ENCODE assay signal across 8 mouse cellular contexts in the genomic region with DNA sequence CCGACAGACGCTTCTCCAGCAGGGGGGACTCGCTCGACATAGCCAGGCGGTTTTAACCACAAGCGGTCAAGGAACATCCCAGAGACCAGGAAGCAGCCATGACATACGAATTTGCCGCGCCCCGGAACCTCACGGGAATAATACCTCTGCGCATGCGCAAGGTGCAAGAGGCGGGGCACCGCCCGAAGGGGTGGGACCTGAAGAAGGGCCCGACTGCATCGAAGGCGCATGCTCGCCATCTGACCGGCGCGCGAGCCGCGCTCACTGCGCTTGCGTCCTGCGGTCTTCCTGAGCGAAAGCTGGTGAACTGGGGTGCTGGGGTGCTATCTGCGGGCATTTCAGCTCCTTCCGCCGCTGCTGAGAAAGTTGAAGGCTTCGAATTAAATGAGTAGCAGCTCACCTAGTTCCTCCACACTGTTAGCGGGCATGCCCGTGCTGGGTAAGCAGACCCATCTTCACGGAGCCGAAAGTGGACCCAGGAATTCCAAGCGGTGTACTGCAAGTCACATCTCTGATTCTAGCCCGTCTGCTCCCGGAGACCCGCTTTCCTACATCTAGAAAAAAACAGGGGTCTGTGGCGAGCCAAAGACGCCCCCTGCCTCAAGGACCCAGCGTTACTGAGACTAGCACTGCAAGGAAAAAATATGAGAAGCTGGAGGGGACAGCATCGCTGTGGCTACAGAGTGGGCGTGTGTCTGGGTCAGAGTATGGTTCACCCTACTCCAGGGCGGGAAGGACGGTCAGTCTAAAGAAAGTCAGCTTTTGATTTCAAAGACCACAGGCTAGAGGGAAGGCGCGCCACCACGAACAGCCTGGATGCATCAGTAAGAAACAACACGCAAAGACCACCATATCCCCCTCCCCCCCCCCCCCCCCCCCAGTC. TPM values are rescaled to one million over a fixed set of nuclear protein-coding genes. Genes with fewer than 3 reads are reported as not detected.
DNase-seq lines count a peak whose midpoint lies in the region; ATAC-seq and TF ChIP-seq lines count a peak whose summit lies in the region.

A gene (minus strand): TSS at position 172 of the 883 bp plus-strand sequence.

- WGBS in forebrain, embryonic 10.5 days = 2% methylated on average over 53 of the region's 53 CpGs
- WGBS in heart, embryonic 15.5 days = 2% methylated on average over 53 of the region's 53 CpGs
- under 1% methylated on average over 53 of the region's 53 CpGs for WGBS in liver, embryonic 14.5 days (ENCODE audit: insufficient replicate concordance)
- WGBS in neural tube, embryonic 11.5 days = 3% methylated on average over 53 of the region's 53 CpGs
- under 1% methylated on average over 52 of the region's 53 CpGs for WGBS in stomach, postnatal 0 days

- H3K4me3 ChIP-seq in forebrain, embryonic 10.5 days = peak within 1 kb of the TSS; percentile 90
- H3K4me3 ChIP-seq in heart, embryonic 15.5 days = peak within 1 kb of the TSS; percentile 90
- H3K4me3 ChIP-seq in liver, embryonic 14.5 days (ENCODE audit: insufficient read depth in 1 of 2, low read depth in 2 of 2, low read length in 2 of 2) = peak within 1 kb of the TSS; percentile 88 to 95
- peak within 1 kb of the TSS; percentile 77 for H3K4me3 ChIP-seq in neural tube, embryonic 11.5 days (ENCODE audit: low read depth, low read length)
- peak within 1 kb of the TSS; percentile 84 for H3K4me3 ChIP-seq in stomach, postnatal 0 days (ENCODE audit: low read depth, low read length)

- peaks cover 9% of the 10 kb centered on the region; the same call in 1 of the 2 replicates for H3K9me3 ChIP-seq in forebrain, embryonic 10.5 days
- H3K9me3 ChIP-seq in heart, embryonic 15.5 days (replicated peaks) = peaks cover 5% of the 10 kb centered on the region; the same call in 1 of the 2 replicates
- H3K9me3 ChIP-seq in liver, embryonic 14.5 days (ENCODE audit: control insufficient read depth, low read length) = no peaks in the 10 kb centered on the region; the same call in 1 of the 2 replicates
- no peaks in the 10 kb centered on the region for H3K9me3 ChIP-seq in neural tube, embryonic 11.5 days (ENCODE audit: control insufficient read depth, low read length)
- H3K9me3 ChIP-seq in stomach, postnatal 0 days (ENCODE audit: control insufficient read depth, low read length) = 0 out of 2 replicates have a peak, but pooled peaks cover 2% of the 10 kb centered on the region

- peak within 1 kb of the TSS; percentile 97 for H3K4me2 ChIP-seq in heart, embryonic 15.5 days
- peak within 1 kb of the TSS; percentile 95 for H3K4me2 ChIP-seq in liver, embryonic 14.5 days (ENCODE audit: low read depth)
- H3K4me2 ChIP-seq in neural tube, embryonic 11.5 days (ENCODE audit: low read depth) = peak within 1 kb of the TSS; percentile 97
- H3K4me2 ChIP-seq in stomach, postnatal 0 days (replicated peaks; ENCODE audit: low read depth) = peak within 1 kb of the TSS; percentile 96

- TF ChIP-seq EP300 in liver, embryonic 14.5 days (IDR thresholded peaks at IDR 0.05; ENCODE audit: low read depth) = no peak
- TF ChIP-seq EP300 in stomach, postnatal 0 days (optimal IDR thresholded peaks at IDR 0.05) = no peak

- H3K9ac ChIP-seq in heart, embryonic 15.5 days = peak within 1 kb of the TSS; percentile 80
- peak within 1 kb of the TSS; percentile 90 for H3K9ac ChIP-seq in liver, embryonic 14.5 days (replicated peaks)
- peak within 1 kb of the TSS; percentile 79 for H3K9ac ChIP-seq in neural tube, embryonic 11.5 days (ENCODE audit: low read length)
- peak within 1 kb of the TSS; percentile 79 for H3K9ac ChIP-seq in stomach, postnatal 0 days (ENCODE audit: low read length)

- ATAC-seq in heart, embryonic 15.5 days (replicated peaks; ENCODE audit: insufficient number of reproducible peaks, insufficient read depth, low FRiP score, low read depth) = peak; percentile 92
- ATAC-seq in liver, embryonic 14.5 days (ENCODE audit: insufficient read depth) = peak; percentile 96
- ATAC-seq in neural tube, embryonic 11.5 days (ENCODE audit: insufficient read depth, low FRiP score, low TSS enrichment) = peak; percentile 93
- ATAC-seq in stomach, postnatal 0 days (ENCODE audit: low FRiP score, low TSS enrichment) = peak; percentile 97

- peak within 1 kb of the TSS; percentile 90 for H3K27ac ChIP-seq in forebrain, embryonic 10.5 days
- H3K27ac ChIP-seq in heart, embryonic 15.5 days = peak within 1 kb of the TSS; percentile 72
- H3K27ac ChIP-seq in liver, embryonic 14.5 days = peak within 1 kb of the TSS; percentile 61
- H3K27ac ChIP-seq in neural tube, embryonic 11.5 days (ENCODE audit: low read depth, low read length) = peak within 1 kb of the TSS; percentile 51; the same call in 1 of the 2 replicates
- H3K27ac ChIP-seq in stomach, postnatal 0 days (replicated peaks) = peak within 1 kb of the TSS; percentile 53; the same call in 1 of the 2 replicates

- peaks cover 31% of the 10 kb centered on the region for H3K36me3 ChIP-seq in forebrain, embryonic 10.5 days (replicated peaks)
- H3K36me3 ChIP-seq in heart, embryonic 15.5 days = no peaks in the 10 kb centered on the region; the same call in 1 of the 2 replicates
- peaks cover 10% of the 10 kb centered on the region for H3K36me3 ChIP-seq in liver, embryonic 14.5 days (replicated peaks; ENCODE audit: control insufficient read depth, insufficient read depth, low read depth)
- H3K36me3 ChIP-seq in neural tube, embryonic 11.5 days (ENCODE audit: control insufficient read depth, insufficient read depth, low read length) = no peaks in the 10 kb centered on the region; the same call in 1 of the 2 replicates
- H3K36me3 ChIP-seq in stomach, postnatal 0 days (ENCODE audit: control insufficient read depth, insufficient read depth, low read length) = no peaks in the 10 kb centered on the region; the same call in 1 of the 2 replicates

- no peak for TF ChIP-seq CTCF in liver, embryonic 14.5 days (IDR thresholded peaks at IDR 0.05; ENCODE audit: low read depth)
- peak; percentile 44 for TF ChIP-seq CTCF in stomach, postnatal 0 days (IDR thresholded peaks at IDR 0.05; ENCODE audit: low read depth)

- peak; percentile 91 for DNase-seq in CD8-positive naive resting alpha-beta T cell, adult 2 months (ENCODE audit: low read depth in 2 of 2, low spot score in 2 of 2)
- DNase-seq in c-Kit-positive CD71-negative TER-119-negative erythroid progenitor cells, embryonic 14.5 days (ENCODE audit: low read depth) = peak; percentile 89
- peak; percentile 95 for DNase-seq in forebrain, embryonic 10.5 days (ENCODE audit: extremely low spot score, low spot score)
- DNase-seq in kidney, postnatal 25 days = peak; percentile 96
- DNase-seq in liver, embryonic 14.5 days (ENCODE audit: low read depth in 3 of 3, low spot score in 3 of 3) = peak; percentile 88 to 92 (median 90)
- DNase-seq in neural tube, embryonic 11.5 days (ENCODE audit: low spot score) = peak; percentile 98
- peak; percentile 97 for DNase-seq in stomach, postnatal 0 days (ENCODE audit: low spot score)

- H3K4me1 ChIP-seq in forebrain, embryonic 10.5 days = peaks cover 24% of the 10 kb centered on the region
- peaks cover 8% of the 10 kb centered on the region for H3K4me1 ChIP-seq in heart, embryonic 15.5 days (replicated peaks)
- H3K4me1 ChIP-seq in liver, embryonic 14.5 days (replicated peaks; ENCODE audit: control insufficient read depth in 2 of 2, insufficient read depth in 2 of 2, low read length in 1 of 2) = peaks cover 10 to 16% of the 10 kb centered on the region in 2 experiments
- peaks cover 6% of the 10 kb centered on the region for H3K4me1 ChIP-seq in neural tube, embryonic 11.5 days (ENCODE audit: control insufficient read depth, insufficient read depth, low read length)
- H3K4me1 ChIP-seq in stomach, postnatal 0 days (replicated peaks; ENCODE audit: control insufficient read depth, insufficient read depth) = peaks cover 4% of the 10 kb centered on the region; the same call in 1 of the 2 replicates

- no peaks in the 10 kb centered on the region for H3K27me3 ChIP-seq in forebrain, embryonic 10.5 days (ENCODE audit: poor library complexity, severe bottlenecking)
- H3K27me3 ChIP-seq in heart, embryonic 15.5 days = no peaks in the 10 kb centered on the region
- H3K27me3 ChIP-seq in liver, embryonic 14.5 days (ENCODE audit: control insufficient read depth, insufficient read depth, low read length) = no peaks in the 10 kb centered on the region
- H3K27me3 ChIP-seq in neural tube, embryonic 11.5 days (ENCODE audit: control insufficient read depth, insufficient read depth, low read length) = no peaks in the 10 kb centered on the region
- H3K27me3 ChIP-seq in stomach, postnatal 0 days (ENCODE audit: control insufficient read depth, insufficient read depth, low read length) = no peaks in the 10 kb centered on the region

RNA-seq across cellular contexts. Expression of the gene that starts here (rescaled TPM):
- 111 and 113 TPM in 2 replicates for polyA plus RNA-seq in forebrain, embryonic 10.5 days (2016; fragmentation: Nextera tagmentation; extraction: Ambion mirVana)
- 31.2 and 32.8 TPM in 2 replicates for polyA plus RNA-seq in heart, embryonic 15.5 days (2015; fragmentation: Nextera tagmentation; extraction: Ambion mirVana)
- polyA plus RNA-seq in liver, embryonic 14.5 days (2012; rRNA removed) = 23.4 and 31.1 TPM in 2 replicates
- 46.7 and 52.9 TPM in 2 replicates for polyA plus RNA-seq in liver, embryonic 14.5 days (2014; fragmentation: Nextera tagmentation; extraction: Ambion mirVana)
- polyA plus RNA-seq in neural tube, embryonic 11.5 days (2014; fragmentation: Nextera tagmentation; extraction: Ambion mirVana) = 63.6 TPM in 2 replicates
- polyA plus RNA-seq in stomach, postnatal 0 days (2015; fragmentation: Nextera tagmentation; extraction: Ambion mirVana) = 26.3 and 27.2 TPM in 2 replicates

Comparison
In these comparisons a context has a peak if more than half of its experiments do, and no peak if none do; other contexts are left out.
1. Peak in every context shown above with its lines: DNase-seq, ATAC-seq, H3K4me3 ChIP-seq and H3K27ac ChIP-seq.